Mouse (Mus musculus) forebrain, embryonic 12.5 days (tissue): ENCODE data around the gene Commd8. TPM values are rescaled to one million over a fixed set of nuclear protein-coding genes. Genes with fewer than 3 reads are reported as not detected.

Source experiments
- ATAC-seq: fragments of 200-750 bp; cut with Nextera tagmentation; 2 replicates; pipeline ENCODE4 v1.8.0; 2017; ENCODE audit warnings: moderate TSS enrichment; ENCODE audit not compliant: low FRiP score
- H3K27ac ChIP-seq: fragments of 300-500 bp; sonication (generic); 2 replicates; pipeline ENCODE4 v1.5.1; 2016; ENCODE audit warnings: mild to moderate bottlenecking
- H3K27me3 ChIP-seq: fragments of 300-500 bp; sonication (generic); 2 replicates; pipeline ENCODE4 v1.6.1; 2016; ENCODE audit warnings: mild to moderate bottlenecking
- H3K36me3 ChIP-seq: fragments of 300-500 bp; sonication (generic); replicated peaks from 2 replicates; pipeline ENCODE4 v1.6.1; 2016; ENCODE audit warnings: mild to moderate bottlenecking
- H3K4me1 ChIP-seq: fragments of 300-500 bp; sonication (generic); 2 replicates; pipeline ENCODE4 v1.6.1; 2016
- H3K4me2 ChIP-seq: fragments of 300-500 bp; sonication (generic); 2 replicates; pipeline ENCODE4 v1.6.1; 2016; ENCODE audit warnings: mild to moderate bottlenecking, moderate library complexity
- H3K4me3 ChIP-seq: fragments of 300-500 bp; sonication (generic); replicated peaks from 2 replicates; pipeline ENCODE4 v1.5.1; 2016; ENCODE audit warnings: mild to moderate bottlenecking
- H3K9ac ChIP-seq: fragments of 300-500 bp; sonication (generic); 2 replicates; pipeline ENCODE4 v1.6.1; 2016; ENCODE audit warnings: mild to moderate bottlenecking
- H3K9me3 ChIP-seq: fragments of 300-500 bp; sonication (generic); 2 replicates; pipeline ENCODE4 v1.6.1; 2016
- WGBS: fragments of 180-500 bp; shearing (Covaris S2); methylation state at CpG from one replicate; pipeline ENCODE4 v1.1.7; 2016; 5-methylcytosine and 5-hydroxymethylcytosine counted together
- polyA plus RNA-seq: library from polyadenylated mRNA; unstranded; fragments of >200 nt; fragmentation: Nextera tagmentation; extraction: Ambion mirVana; gene quantifications from 2 replicates; pipeline ENCODE4 v1.2.1, GENCODE M21; 2016

Commd8 gene
- polyA plus RNA-seq, 1 experiment from 2014 or later, result 151 TPM

- no peaks in the 10 kb centered on the region for H3K27me3 ChIP-seq
- no peaks in the 10 kb centered on the region for H3K36me3 ChIP-seq
- 82% methylated on average over 5 of the region's 5 CpGs for WGBS
- no peak overlapping the region for H3K4me2 ChIP-seq
- H3K4me3 ChIP-seq, result no peak overlapping the region
- H3K27ac ChIP-seq, result no peak overlapping the region
- no peaks in the 10 kb centered on the region for H3K9me3 ChIP-seq
- no peaks in the 10 kb centered on the region for H3K4me1 ChIP-seq
- H3K9ac ChIP-seq, result no peak overlapping the region
- ATAC-seq, result no peak
Observed at GRCm38 (mm10) chr5:72191932-72192331, 23.9 kb upstream of the Commd8 start.

GRCm38 (mm10) chr5:72191154-72191553, 23.2 kb upstream of the Commd8 start:
- Histone ChIP-seq H3K36me3 (no peaks in the 10 kb centered on the region), H3K27me3 (no peaks in the 10 kb centered on the region), H3K4me2 (no peak overlapping the region), H3K9me3 (no peaks in the 10 kb centered on the region), H3K4me1 (no peaks in the 10 kb centered on the region), H3K9ac (no peak overlapping the region), H3K27ac (no peak overlapping the region), H3K4me3 (no peak overlapping the region)
- 86% methylated on average over 7 of the region's 7 CpGs for WGBS
- no peak for ATAC-seq

GRCm38 (mm10) chr5:72184437-72185100, 16.6 kb upstream of the Commd8 start:
- ATAC-seq, result no peak
- Histone ChIP-seq H3K4me3 (no peak overlapping the region), H3K4me2 (no peak overlapping the region), H3K27ac (no peak overlapping the region), H3K9ac (no peak overlapping the region), H3K4me1 (no peaks in the 10 kb centered on the region), H3K36me3 (no peaks in the 10 kb centered on the region), H3K9me3 (no peaks in the 10 kb centered on the region), H3K27me3 (no peaks in the 10 kb centered on the region)
- whole genome bisulfite sequencing, result 88% methylated on average over 13 of the region's 13 CpGs

- no peaks in the 10 kb centered on the region for H3K9me3 ChIP-seq
- no peak overlapping the region for H3K4me2 ChIP-seq
- no peaks in the 10 kb centered on the region for H3K36me3 ChIP-seq
- ATAC-seq, result no peak
- no peaks in the 10 kb centered on the region for H3K27me3 ChIP-seq
- H3K27ac ChIP-seq, result no peak overlapping the region
- no peak overlapping the region for H3K9ac ChIP-seq
- H3K4me3 ChIP-seq, result no peak overlapping the region
- H3K4me1 ChIP-seq, result no peaks in the 10 kb centered on the region
- WGBS, result 80% methylated on average over 6 of the region's 6 CpGs
Observed at GRCm38 (mm10) chr5:72183929-72184328, 15.9 kb upstream of the Commd8 start.

- no peaks in the 10 kb centered on the region for H3K36me3 ChIP-seq
- H3K4me3 ChIP-seq, result no peak overlapping the region
- no peak overlapping the region for H3K4me2 ChIP-seq
- 86% methylated on average over 4 of the region's 4 CpGs for WGBS
- no peak overlapping the region for H3K27ac ChIP-seq
- H3K27me3 ChIP-seq, result no peaks in the 10 kb centered on the region
- no peak for ATAC-seq
- H3K9me3 ChIP-seq, result no peaks in the 10 kb centered on the region
- no peak overlapping the region for H3K9ac ChIP-seq
- H3K4me1 ChIP-seq, result no peaks in the 10 kb centered on the region
Observed at GRCm38 (mm10) chr5:72182804-72183203, 14.8 kb upstream of the Commd8 start.

GRCm38 (mm10) chr5:72181194-72181593, 13.2 kb upstream of the Commd8 start:
- Histone ChIP-seq H3K27me3 (no peaks in the 10 kb centered on the region), H3K4me3 (no peak overlapping the region), H3K36me3 (no peaks in the 10 kb centered on the region), H3K4me2 (no peak overlapping the region), H3K9me3 (no peaks in the 10 kb centered on the region), H3K9ac (no peak overlapping the region), H3K27ac (no peak overlapping the region), H3K4me1 (no peaks in the 10 kb centered on the region)
- WGBS, result 50% methylated on average over 1 of the region's 1 CpGs
- no peak for ATAC-seq

GRCm38 (mm10) chr5:72175530-72175929, 7.5 kb upstream of the Commd8 start:
- peak overlapping the region; percentile 53; the same call in 1 of the 2 replicates for H3K27ac ChIP-seq
- peak; percentile 69 for ATAC-seq
- H3K9ac ChIP-seq, result no peak overlapping the region
- H3K9me3 ChIP-seq, result no peaks in the 10 kb centered on the region
- WGBS, result 11% methylated on average over 7 of the region's 7 CpGs
- no peaks in the 10 kb centered on the region for H3K27me3 ChIP-seq
- peak overlapping the region; percentile 22 for H3K4me2 ChIP-seq
- no peaks in the 10 kb centered on the region for H3K36me3 ChIP-seq
- H3K4me3 ChIP-seq, result no peak overlapping the region; the same call in 1 of the 2 replicates
- no peaks in the 10 kb centered on the region; the same call in 1 of the 2 replicates for H3K4me1 ChIP-seq

- H3K9me3 ChIP-seq, result no peaks in the 10 kb centered on the region
- no peak overlapping the region for H3K9ac ChIP-seq
- peak overlapping the region; percentile 22 for H3K4me2 ChIP-seq
- H3K4me3 ChIP-seq, result no peak overlapping the region; the same call in 1 of the 2 replicates
- no peaks in the 10 kb centered on the region for H3K27me3 ChIP-seq
- no peak for ATAC-seq
- H3K27ac ChIP-seq, result peak overlapping the region; percentile 53; the same call in 1 of the 2 replicates
- no peaks in the 10 kb centered on the region for H3K36me3 ChIP-seq
- H3K4me1 ChIP-seq, result no peaks in the 10 kb centered on the region; the same call in 1 of the 2 replicates
- 61% methylated on average over 4 of the region's 4 CpGs for WGBS
Observed at GRCm38 (mm10) chr5:72175050-72175449, 7.1 kb upstream of the Commd8 start.

GRCm38 (mm10) chr5:72173521-72173920, 5.5 kb upstream of the Commd8 start:
- no peak overlapping the region for H3K9ac ChIP-seq
- no peak overlapping the region for H3K4me2 ChIP-seq
- H3K27me3 ChIP-seq, result no peaks in the 10 kb centered on the region
- no peaks in the 10 kb centered on the region for H3K36me3 ChIP-seq
- no peaks in the 10 kb centered on the region; the same call in 1 of the 2 replicates for H3K4me1 ChIP-seq
- no peaks in the 10 kb centered on the region for H3K9me3 ChIP-seq
- no peak overlapping the region for H3K4me3 ChIP-seq
- no peak for ATAC-seq
- WGBS, result 77% methylated on average over 1 of the region's 1 CpGs
- H3K27ac ChIP-seq, result no peak overlapping the region

- no peak overlapping the region for H3K9ac ChIP-seq
- H3K4me1 ChIP-seq, result no peaks in the 10 kb centered on the region; the same call in 1 of the 2 replicates
- ATAC-seq, result no peak; the same call in 1 of the 2 replicates
- no peak overlapping the region for H3K4me2 ChIP-seq
- no peaks in the 10 kb centered on the region for H3K36me3 ChIP-seq
- H3K4me3 ChIP-seq, result no peak overlapping the region
- H3K27me3 ChIP-seq, result no peaks in the 10 kb centered on the region
- no peaks in the 10 kb centered on the region for H3K9me3 ChIP-seq
- 31% methylated on average over 3 of the region's 3 CpGs for WGBS
- no peak overlapping the region for H3K27ac ChIP-seq
Observed at GRCm38 (mm10) chr5:72172675-72173074, 4.7 kb upstream of the Commd8 start.

- H3K9ac ChIP-seq, result no peak overlapping the region
- peaks cover 9% of the 10 kb centered on the region for H3K4me1 ChIP-seq
- H3K27ac ChIP-seq, result no peak overlapping the region
- no peaks in the 10 kb centered on the region for H3K27me3 ChIP-seq
- H3K36me3 ChIP-seq, result no peaks in the 10 kb centered on the region
- H3K4me3 ChIP-seq, result no peak overlapping the region
- 69% methylated on average over 6 of the region's 6 CpGs for WGBS
- no peak overlapping the region for H3K4me2 ChIP-seq
- no peak for ATAC-seq
- no peaks in the 10 kb centered on the region for H3K9me3 ChIP-seq
Observed at GRCm38 (mm10) chr5:72170067-72170466, 2.1 kb upstream of the Commd8 start.

GRCm38 (mm10) chr5:72168285-72168621, 264 bp upstream of the Commd8 start:
- H3K4me2 ChIP-seq, result peak overlapping the region; percentile 76
- ATAC-seq, result peak; percentile 67; the same call in 1 of the 2 replicates
- H3K4me1 ChIP-seq, result peaks cover 9% of the 10 kb centered on the region
- H3K36me3 ChIP-seq, result peaks cover 6% of the 10 kb centered on the region; the same call in 1 of the 2 replicates
- H3K27ac ChIP-seq, result no peak overlapping the region
- no peaks in the 10 kb centered on the region for H3K9me3 ChIP-seq
- WGBS, result 0% methylated on average over 4 of the region's 4 CpGs
- H3K9ac ChIP-seq, result no peak overlapping the region
- peak overlapping the region; percentile 76 for H3K4me3 ChIP-seq
- no peaks in the 10 kb centered on the region for H3K27me3 ChIP-seq

GRCm38 (mm10) chr5:72164386-72164785, 3.6 kb downstream of the Commd8 start:
- H3K4me2 ChIP-seq, result no peak overlapping the region
- peaks cover 9% of the 10 kb centered on the region for H3K4me1 ChIP-seq
- H3K27ac ChIP-seq, result no peak overlapping the region
- H3K36me3 ChIP-seq, result peaks cover 37% of the 10 kb centered on the region
- no peaks in the 10 kb centered on the region for H3K27me3 ChIP-seq
- H3K9me3 ChIP-seq, result no peaks in the 10 kb centered on the region
- H3K9ac ChIP-seq, result no peak overlapping the region
- no peak for ATAC-seq
- no peak overlapping the region for H3K4me3 ChIP-seq
- 94% methylated on average over 7 of the region's 7 CpGs for WGBS
